Mouse (Mus musculus) forebrain, embryonic 15.5 days (tissue): ENCODE measurements around the gene Mef2a. TPM values are rescaled to one million over a fixed set of nuclear protein-coding genes. Genes with fewer than 3 reads are reported as not detected.

ENCODE experiments used
- ATAC-seq: fragments of 200-750 bp; cut with Nextera tagmentation; replicated peaks from 2 replicates; pipeline ENCODE4 v1.8.0; 2017; ENCODE audit warnings: mild to moderate bottlenecking, moderate TSS enrichment, moderate library complexity
- H3K27ac ChIP-seq: fragments of 300-500 bp; sonication (generic); replicated peaks from 2 replicates; pipeline ENCODE4 v1.5.1; 2015; ENCODE audit warnings: mild to moderate bottlenecking, inconsistent platforms
- H3K27me3 ChIP-seq: fragments of 300-500 bp; sonication (generic); 2 replicates; pipeline ENCODE4 v1.6.1; 2015; ENCODE audit warnings: inconsistent platforms
- H3K36me3 ChIP-seq: fragments of 300-500 bp; sonication (generic); 2 replicates; pipeline ENCODE4 v1.6.1; 2015; ENCODE audit warnings: mild to moderate bottlenecking, inconsistent platforms
- H3K4me1 ChIP-seq: fragments of 300-500 bp; sonication (generic); 2 replicates; pipeline ENCODE4 v1.6.1; 2015; ENCODE audit warnings: inconsistent platforms
- H3K4me2 ChIP-seq: fragments of 300-500 bp; sonication (generic); replicated peaks from 2 replicates; pipeline ENCODE4 v1.6.1; 2015; ENCODE audit warnings: mild to moderate bottlenecking, inconsistent platforms
- H3K4me3 ChIP-seq: fragments of 300-500 bp; sonication (generic); 2 replicates; pipeline ENCODE4 v1.5.1; 2015; ENCODE audit warnings: mild to moderate bottlenecking, inconsistent platforms
- H3K9ac ChIP-seq: fragments of 300-500 bp; sonication (generic); replicated peaks from 2 replicates; pipeline ENCODE4 v1.6.1; 2015; ENCODE audit warnings: mild to moderate bottlenecking, inconsistent platforms
- H3K9me3 ChIP-seq: fragments of 300-500 bp; sonication (generic); 2 replicates; pipeline ENCODE4 v1.6.1; 2016; ENCODE audit warnings: inconsistent platforms
- WGBS: fragments of 180-500 bp; shearing (Covaris S2); methylation state at CpG from one replicate; pipeline ENCODE4 v1.1.7; 2015; ENCODE audit warnings: mixed read lengths; 5-methylcytosine and 5-hydroxymethylcytosine counted together
- polyA plus RNA-seq: library from polyadenylated mRNA; unstranded; fragments of >200 nt; fragmentation: Nextera tagmentation; extraction: Ambion mirVana; gene quantifications from 2 replicates; pipeline ENCODE4 v1.2.1, GENCODE M21; 2015

Mef2a gene
- 37.6 TPM in 2 replicates for polyA plus RNA-seq

DNA sequence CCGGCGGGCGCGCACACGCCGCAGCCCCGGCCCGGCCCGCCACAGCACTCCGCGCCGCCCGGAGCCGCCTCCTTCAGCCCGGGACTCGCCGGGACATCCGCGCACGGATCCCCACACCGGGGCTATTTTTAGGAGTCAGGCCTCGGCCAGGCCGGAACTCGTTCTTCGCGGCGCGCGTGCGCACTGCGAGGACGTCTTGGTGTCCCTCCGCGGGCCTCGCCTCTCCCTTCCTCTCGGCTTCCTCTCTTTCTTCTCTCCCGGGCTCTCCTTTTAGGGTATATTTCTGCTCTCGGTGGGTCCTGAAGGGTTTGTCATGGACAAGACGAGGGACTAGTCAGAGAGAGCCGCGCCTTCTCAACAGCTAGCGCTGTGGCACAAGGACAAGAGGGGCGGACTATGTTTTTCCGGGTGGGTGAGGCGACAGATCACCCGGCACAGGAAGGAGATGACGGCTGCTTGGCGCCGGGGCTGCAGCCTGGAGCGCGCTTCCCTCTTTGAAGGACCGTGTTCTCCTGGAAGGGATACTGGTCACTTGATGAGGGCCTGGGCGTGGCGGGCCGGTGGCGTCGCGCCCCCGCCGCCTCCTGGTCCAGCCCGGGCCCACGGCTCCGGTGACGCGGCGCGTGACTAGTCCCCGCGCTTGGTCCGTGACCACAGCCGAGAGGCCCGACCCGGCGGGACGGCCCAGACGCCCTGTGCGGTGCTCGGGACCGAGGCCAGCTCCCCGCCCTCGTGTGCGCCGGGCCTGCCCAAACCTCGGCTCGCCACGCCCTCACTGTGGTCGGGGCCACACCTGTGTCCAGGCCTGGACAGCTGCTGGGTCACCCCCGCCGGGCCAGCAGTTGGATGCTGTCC, at the start of gene Mef2a:
Gene Mef2a (minus strand): TSS at position 130 of the 855 bp plus-strand sequence.
- ATAC-seq = peak; percentile 95
- Histone ChIP-seq H3K9ac (peak within 1 kb of the TSS; percentile 98), H3K27ac (peak within 1 kb of the TSS; percentile 99), H3K27me3 (no peaks in the 10 kb centered on the region), H3K36me3 (no peaks in the 10 kb centered on the region), H3K4me3 (peak within 1 kb of the TSS; percentile 94), H3K9me3 (no peaks in the 10 kb centered on the region), H3K4me1 (peaks cover 18% of the 10 kb centered on the region), H3K4me2 (peak within 1 kb of the TSS; percentile 96)
- under 1% methylated on average over 89 of the region's 89 CpGs for WGBS

DNA sequence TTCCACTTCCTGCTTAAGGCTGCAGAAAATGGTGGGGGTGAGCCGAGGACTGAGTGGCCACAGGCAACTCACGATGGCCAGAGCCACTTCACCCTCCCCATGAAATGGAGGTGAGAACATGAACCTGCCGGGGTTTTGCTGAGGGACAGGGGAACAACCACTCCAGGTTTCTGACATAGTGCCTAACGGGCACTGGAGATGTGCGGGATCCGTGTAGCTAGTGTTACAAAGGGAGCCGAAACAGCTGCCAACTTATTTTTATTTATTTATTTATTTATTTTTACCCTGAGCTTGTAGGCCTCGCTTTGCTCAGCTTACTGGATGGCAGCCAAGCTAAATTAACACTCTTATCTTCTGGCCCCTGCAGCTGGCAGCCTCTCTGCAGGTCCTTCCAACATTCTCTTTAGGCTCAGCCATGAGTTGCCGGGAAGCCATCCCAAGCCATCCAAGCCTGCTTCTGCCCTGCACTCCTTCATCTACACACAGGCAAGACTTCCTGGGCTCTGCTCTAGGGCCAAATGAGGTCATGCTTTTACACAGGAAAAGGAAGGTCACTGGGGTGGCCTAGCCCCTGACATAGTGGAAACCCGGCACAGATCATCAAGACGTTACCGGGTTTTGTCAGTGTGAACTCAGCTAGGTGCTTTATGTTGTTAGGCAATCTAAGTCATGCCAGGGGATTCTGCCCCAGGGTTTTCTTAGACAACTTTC, 49.0 kb upstream of the Mef2a start:
- ATAC-seq = peak; percentile 91
- Histone ChIP-seq H3K4me2 (peak overlapping the region; percentile 14), H3K9me3 (no peaks in the 10 kb centered on the region), H3K4me3 (no peak overlapping the region), H3K4me1 (peaks cover 17% of the 10 kb centered on the region), H3K36me3 (no peaks in the 10 kb centered on the region), H3K9ac (no peak overlapping the region), H3K27me3 (no peaks in the 10 kb centered on the region), H3K27ac (peak overlapping the region; percentile 87)
- 35% methylated on average over 12 of the region's 12 CpGs for WGBS

DNA sequence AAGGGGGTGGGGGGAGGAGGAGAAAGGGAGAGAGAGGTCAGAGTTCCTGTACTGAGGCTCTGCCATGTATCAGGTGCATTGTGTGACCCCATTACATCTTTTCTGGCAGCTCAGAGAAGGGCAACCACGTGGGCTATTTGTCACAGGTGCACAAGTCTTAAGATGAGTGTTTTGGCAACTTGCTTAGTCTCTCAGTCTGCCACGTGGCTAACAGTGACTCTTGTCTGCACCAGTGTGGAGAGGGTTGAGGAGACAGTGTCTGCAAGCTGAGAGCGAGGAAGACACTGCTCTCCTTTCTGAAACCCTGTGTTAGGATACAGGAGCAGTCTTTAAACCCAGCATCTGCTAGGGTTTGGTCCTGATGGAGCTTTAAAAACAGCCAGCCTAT, 48.4 kb upstream of the Mef2a start:
- no peak overlapping the region for H3K9ac ChIP-seq
- peak; percentile 62 for ATAC-seq
- H3K9me3 ChIP-seq = no peaks in the 10 kb centered on the region
- no peaks in the 10 kb centered on the region for H3K36me3 ChIP-seq
- WGBS = 31% methylated on average over 3 of the region's 3 CpGs
- H3K4me2 ChIP-seq = peak overlapping the region; percentile 14; the same call in 1 of the 2 replicates
- H3K27ac ChIP-seq = peak overlapping the region; percentile 87
- no peaks in the 10 kb centered on the region for H3K27me3 ChIP-seq
- peaks cover 17% of the 10 kb centered on the region for H3K4me1 ChIP-seq
- H3K4me3 ChIP-seq = no peak overlapping the region

- no peak for ATAC-seq
- Histone ChIP-seq H3K4me1 (peaks cover 18% of the 10 kb centered on the region), H3K9me3 (no peaks in the 10 kb centered on the region), H3K4me2 (no peak overlapping the region), H3K27me3 (no peaks in the 10 kb centered on the region), H3K9ac (no peak overlapping the region), H3K27ac (no peak overlapping the region), H3K4me3 (no peak overlapping the region), H3K36me3 (no peaks in the 10 kb centered on the region)
- WGBS = 92% methylated on average over 17 of the region's 17 CpGs
Observed at GRCm38 (mm10) chr7:67419591-67420314, 47.1 kb upstream of the Mef2a start.

GRCm38 (mm10) chr7:67418122-67418521, 45.5 kb upstream of the Mef2a start:
- Histone ChIP-seq H3K27me3 (no peaks in the 10 kb centered on the region), H3K36me3 (no peaks in the 10 kb centered on the region), H3K9me3 (no peaks in the 10 kb centered on the region), H3K9ac (no peak overlapping the region), H3K4me1 (peaks cover 23% of the 10 kb centered on the region), H3K27ac (no peak overlapping the region), H3K4me2 (no peak overlapping the region), H3K4me3 (no peak overlapping the region)
- WGBS = 90% methylated on average over 5 of the region's 5 CpGs
- no peak for ATAC-seq

- 64% methylated on average over 8 of the region's 8 CpGs for WGBS
- H3K36me3 ChIP-seq = no peaks in the 10 kb centered on the region
- no peak overlapping the region for H3K9ac ChIP-seq
- H3K9me3 ChIP-seq = no peaks in the 10 kb centered on the region
- peak; percentile 71; the same call in 1 of the 2 replicates for ATAC-seq
- peak overlapping the region; percentile 56; the same call in 1 of the 2 replicates for H3K27ac ChIP-seq
- H3K4me2 ChIP-seq = no peak overlapping the region
- H3K27me3 ChIP-seq = no peaks in the 10 kb centered on the region
- H3K4me3 ChIP-seq = no peak overlapping the region
- H3K4me1 ChIP-seq = peaks cover 6% of the 10 kb centered on the region; the same call in 1 of the 2 replicates
Observed at GRCm38 (mm10) chr7:67414766-67415165, 42.1 kb upstream of the Mef2a start.

DNA sequence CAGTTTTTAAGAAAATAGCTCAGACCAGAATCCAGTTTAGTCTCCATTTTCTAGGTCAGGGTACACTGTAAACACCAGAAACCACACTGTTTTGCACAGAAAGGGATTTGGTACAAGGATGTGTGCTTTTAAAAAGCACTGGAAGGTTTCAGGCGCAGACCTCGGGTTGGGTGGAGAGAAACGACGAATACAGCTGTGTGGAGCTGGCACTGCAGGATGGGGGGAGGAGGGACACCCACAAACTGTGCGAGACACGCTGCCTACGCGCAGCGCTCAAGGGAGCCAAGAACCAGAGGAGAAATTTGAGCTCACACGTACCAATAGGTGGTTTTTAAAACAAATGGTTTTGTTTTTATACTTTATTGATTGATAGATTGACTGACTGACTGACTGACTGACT, 40.0 kb upstream of the Mef2a start:
- Histone ChIP-seq H3K4me1 (peaks cover 6% of the 10 kb centered on the region; the same call in 1 of the 2 replicates), H3K9ac (no peak overlapping the region), H3K27me3 (no peaks in the 10 kb centered on the region), H3K9me3 (no peaks in the 10 kb centered on the region), H3K36me3 (no peaks in the 10 kb centered on the region), H3K4me2 (no peak overlapping the region), H3K27ac (no peak overlapping the region), H3K4me3 (no peak overlapping the region)
- 78% methylated on average over 10 of the region's 10 CpGs for WGBS
- no peak for ATAC-seq

DNA sequence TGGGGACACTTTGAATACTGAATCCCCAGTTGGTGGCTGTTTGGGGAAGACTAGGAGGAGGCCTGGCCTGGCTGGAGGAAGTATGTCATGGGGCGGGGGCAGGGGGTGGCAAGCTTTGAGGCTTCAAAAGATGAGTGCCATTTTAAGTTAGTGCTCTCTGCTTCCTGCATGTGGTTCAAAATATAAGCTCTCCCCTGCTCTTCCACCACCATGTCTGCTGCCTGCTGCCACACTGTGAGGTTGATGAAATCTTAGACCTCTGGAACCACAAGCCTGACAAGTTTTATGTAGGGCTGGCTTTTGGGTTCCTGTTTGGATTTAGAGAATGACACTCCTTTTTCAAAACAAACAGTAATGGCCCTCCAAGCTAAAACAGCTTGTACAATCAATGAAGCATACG, 34.4 kb upstream of the Mef2a start:
- no peak overlapping the region for H3K4me3 ChIP-seq
- no peaks in the 10 kb centered on the region for H3K4me1 ChIP-seq
- H3K9me3 ChIP-seq = no peaks in the 10 kb centered on the region
- H3K27ac ChIP-seq = no peak overlapping the region
- no peaks in the 10 kb centered on the region for H3K27me3 ChIP-seq
- H3K36me3 ChIP-seq = no peaks in the 10 kb centered on the region
- no peak overlapping the region for H3K4me2 ChIP-seq
- 80% methylated on average over 2 of the region's 2 CpGs for WGBS
- no peak overlapping the region for H3K9ac ChIP-seq
- ATAC-seq = no peak

GRCm38 (mm10) chr7:67404176-67404575, 31.5 kb upstream of the Mef2a start:
- no peak overlapping the region for H3K27ac ChIP-seq
- no peak overlapping the region for H3K9ac ChIP-seq
- no peaks in the 10 kb centered on the region for H3K27me3 ChIP-seq
- no peak for ATAC-seq
- no peak overlapping the region for H3K4me3 ChIP-seq
- H3K4me2 ChIP-seq = no peak overlapping the region
- H3K36me3 ChIP-seq = no peaks in the 10 kb centered on the region
- H3K4me1 ChIP-seq = peaks cover 2% of the 10 kb centered on the region; the same call in 1 of the 2 replicates
- WGBS = 63% methylated on average over 2 of the region's 2 CpGs
- no peaks in the 10 kb centered on the region for H3K9me3 ChIP-seq

GRCm38 (mm10) chr7:67402353-67402752, 29.7 kb upstream of the Mef2a start:
- no peak for ATAC-seq
- no peak overlapping the region for H3K4me2 ChIP-seq
- no peak overlapping the region for H3K9ac ChIP-seq
- H3K4me1 ChIP-seq = peaks cover 2% of the 10 kb centered on the region; the same call in 1 of the 2 replicates
- H3K4me3 ChIP-seq = no peak overlapping the region
- no peaks in the 10 kb centered on the region for H3K36me3 ChIP-seq
- no peak overlapping the region for H3K27ac ChIP-seq
- 76% methylated on average over 7 of the region's 7 CpGs for WGBS
- H3K27me3 ChIP-seq = no peaks in the 10 kb centered on the region
- H3K9me3 ChIP-seq = no peaks in the 10 kb centered on the region

DNA sequence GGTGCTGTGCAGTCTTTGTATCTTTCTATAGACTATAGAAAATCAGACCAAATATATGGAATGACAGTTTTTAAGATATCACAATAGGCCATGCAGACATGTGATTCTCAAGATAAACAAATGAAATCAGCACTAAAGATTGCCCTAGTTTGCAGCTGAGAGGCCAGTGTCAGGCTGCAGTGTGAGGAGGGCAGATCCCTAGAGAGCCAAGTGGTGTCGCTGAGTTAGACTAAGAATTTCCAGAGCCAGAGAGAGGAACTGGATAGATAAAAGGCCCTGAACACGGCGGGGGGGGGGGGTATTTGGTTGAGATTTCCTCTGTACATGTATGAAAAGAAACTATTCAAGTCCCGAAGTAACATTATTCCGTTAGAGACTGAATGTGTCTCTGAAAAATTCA, 28.7 kb upstream of the Mef2a start:
- Histone ChIP-seq H3K27ac (peak overlapping the region; percentile 23; the same call in 1 of the 2 replicates), H3K9ac (no peak overlapping the region), H3K4me3 (no peak overlapping the region), H3K4me2 (no peak overlapping the region), H3K27me3 (no peaks in the 10 kb centered on the region), H3K9me3 (no peaks in the 10 kb centered on the region), H3K36me3 (no peaks in the 10 kb centered on the region), H3K4me1 (peaks cover 2% of the 10 kb centered on the region; the same call in 1 of the 2 replicates)
- ATAC-seq = no peak
- 47% methylated on average over 5 of the region's 5 CpGs for WGBS

DNA sequence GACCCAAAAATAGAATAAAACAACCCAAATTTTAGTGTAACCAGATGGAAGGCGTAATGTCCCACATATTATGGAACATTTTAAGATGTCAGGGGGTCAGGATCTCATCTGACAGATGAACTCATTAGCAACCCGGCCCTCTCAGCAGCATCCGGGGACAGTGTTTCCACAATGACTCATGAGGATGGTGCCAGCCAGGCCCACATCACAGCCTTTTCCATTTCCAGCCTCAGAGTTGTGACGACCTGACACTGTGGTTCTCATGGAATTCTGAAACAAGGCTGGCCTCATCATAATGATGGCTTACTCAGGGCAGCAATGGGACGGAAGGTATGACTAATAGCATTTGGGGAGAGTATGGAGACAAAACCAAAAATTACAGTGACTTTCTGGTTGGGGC, 18.1 kb upstream of the Mef2a start:
- no peaks in the 10 kb centered on the region for H3K36me3 ChIP-seq
- H3K9me3 ChIP-seq = no peaks in the 10 kb centered on the region
- ATAC-seq = no peak
- H3K27me3 ChIP-seq = no peaks in the 10 kb centered on the region
- no peak overlapping the region for H3K27ac ChIP-seq
- WGBS = 76% methylated on average over 5 of the region's 5 CpGs
- no peak overlapping the region for H3K9ac ChIP-seq
- no peak overlapping the region for H3K4me2 ChIP-seq
- H3K4me1 ChIP-seq = no peaks in the 10 kb centered on the region
- H3K4me3 ChIP-seq = no peak overlapping the region
